Mouse (Mus musculus) C2C12 (cell line): Measurements from ENCODE around the gene Baz2b. TPM values are rescaled to one million over a fixed set of nuclear protein-coding genes. Genes with fewer than 3 reads are reported as not detected.

ENCODE experiments used
- H3K27me3 ChIP-seq: one replicate; pipeline ENCODE4 v1.6.1; 2011; ENCODE audit not compliant: control insufficient read depth, insufficient read depth, insufficient read length
- H3K36me3 ChIP-seq: one replicate; pipeline ENCODE4 v1.6.1; 2011; ENCODE audit not compliant: control insufficient read depth, insufficient read depth
- H3K4me3 ChIP-seq: one replicate; pipeline ENCODE4 v1.5.1; 2011; ENCODE audit warnings: mild to moderate bottlenecking, control low read depth; ENCODE audit not compliant: poor library complexity, insufficient read depth, severe bottlenecking
- H3K79me2 ChIP-seq: one replicate; pipeline ENCODE4 v1.6.1; 2011; ENCODE audit not compliant: control insufficient read depth, insufficient read depth
- H3K79me3 ChIP-seq: one replicate; pipeline ENCODE4 v1.6.1; 2011; ENCODE audit warnings: low read depth, control low read depth
- H3ac ChIP-seq: one replicate; pipeline ENCODE3; 2011; ENCODE audit warnings: low read depth; ENCODE audit not compliant: control insufficient read depth, insufficient read length
- CEBPB ChIP-seq: IDR thresholded peaks from one replicate; pipeline ENCODE4 v1.6.1; 2011; ENCODE audit warnings: low read depth, mild to moderate bottlenecking, control low read depth, moderate library complexity
- CTCF ChIP-seq: IDR thresholded peaks from one replicate; pipeline ENCODE4 v1.5.1; 2011; ENCODE audit not compliant: control insufficient read depth, insufficient read depth, insufficient read length
- FOSL1 ChIP-seq: IDR thresholded peaks from one replicate; pipeline ENCODE4 v1.8.0; 2011; ENCODE audit warnings: mild to moderate bottlenecking, low read length; ENCODE audit not compliant: poor library complexity, insufficient read depth, severe bottlenecking
- MAX ChIP-seq: IDR thresholded peaks from one replicate; pipeline ENCODE4 v1.6.1; 2011; ENCODE audit warnings: mild to moderate bottlenecking, control low read depth
- MYOD1 ChIP-seq: IDR thresholded peaks from one replicate; pipeline ENCODE4 v1.6.1; 2011; ENCODE audit warnings: low read depth; ENCODE audit not compliant: control insufficient read depth, insufficient read length
- MYOG ChIP-seq: IDR thresholded peaks from one replicate; pipeline ENCODE4 v1.6.1; 2011; ENCODE audit not compliant: control insufficient read depth, insufficient read length; ENCODE audit errors: extremely low read depth
- USF1 ChIP-seq: IDR thresholded peaks from one replicate; pipeline ENCODE4 v1.6.1; 2011; ENCODE audit warnings: low read depth, mild to moderate bottlenecking, control low read depth, moderate library complexity
- polyA plus RNA-seq: library from polyadenylated mRNA; unstranded; fragments of >200 nt; fragmentation: generic; extraction: Trizol; gene quantifications from one replicate; pipeline ENCODE4 v1.2.1, GENCODE M21; 2012; ENCODE audit warnings: missing spikeins

The Baz2b gene
- polyA plus RNA-seq, 1 experiment, result 9.4 TPM

DNA sequence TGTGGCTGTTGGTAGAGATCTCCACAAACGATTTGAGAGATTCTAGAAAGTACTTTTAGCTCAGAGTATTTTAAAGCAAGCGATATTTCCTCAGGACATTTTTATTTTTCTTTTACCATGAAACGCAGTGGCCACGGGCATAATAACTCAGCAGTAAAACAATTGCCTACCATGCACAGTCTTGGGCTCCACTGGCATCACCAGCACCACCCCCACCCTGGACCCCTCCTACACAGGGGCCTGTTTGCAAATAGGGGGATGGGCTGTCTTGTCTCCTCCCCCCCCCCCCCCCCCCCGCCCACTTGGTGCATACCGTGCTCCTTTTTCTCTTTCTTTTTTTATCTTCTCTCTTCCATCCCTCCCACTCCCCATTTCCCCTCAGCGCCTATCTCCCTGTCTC lies 311.5 kb downstream of the Baz2b start:
- TF ChIP-seq FOSL1 (no peak), CEBPB (no peak), MYOG (no peak), USF1 (no peak), CTCF (no peak), MYOD1 (no peak), MAX (no peak)
- Histone ChIP-seq H3ac (no peak overlapping the region), H3K36me3 (peaks cover 18% of the 10 kb centered on the region), H3K27me3 (no peaks in the 10 kb centered on the region), H3K79me3 (no peaks in the 10 kb centered on the region), H3K4me3 (no peak overlapping the region), H3K79me2 (no peaks in the 10 kb centered on the region)

DNA sequence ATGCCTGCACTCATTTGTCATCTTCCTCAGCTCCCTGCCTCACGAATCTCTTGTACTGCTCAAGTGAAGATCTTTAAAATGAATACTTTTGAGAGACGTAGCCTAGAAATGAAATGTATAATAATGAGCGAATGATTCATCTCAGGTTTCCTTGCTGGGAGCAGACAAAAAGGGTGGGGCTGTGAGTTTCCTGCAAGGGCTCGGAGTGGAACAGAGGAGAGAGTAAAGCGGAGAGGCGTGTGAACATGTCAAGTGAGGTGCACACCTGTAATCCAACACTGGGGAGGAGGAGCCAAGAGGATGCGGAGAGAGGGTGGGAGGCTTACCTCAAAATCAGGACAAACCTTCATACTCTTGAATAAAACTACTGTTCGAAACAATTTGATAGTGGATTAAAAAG lies 312.8 kb downstream of the Baz2b start:
- no peak overlapping the region for H3ac ChIP-seq
- H3K27me3 ChIP-seq, result no peaks in the 10 kb centered on the region
- H3K36me3 ChIP-seq, result peaks cover 13% of the 10 kb centered on the region
- H3K79me2 ChIP-seq, result no peaks in the 10 kb centered on the region
- no peaks in the 10 kb centered on the region for H3K79me3 ChIP-seq
- TF ChIP-seq USF1, result no peak
- no peak for TF ChIP-seq CEBPB
- no peak for TF ChIP-seq MAX
- TF ChIP-seq MYOG, result no peak
- TF ChIP-seq FOSL1, result no peak
- no peak for TF ChIP-seq CTCF
- no peak for TF ChIP-seq MYOD1
- no peak overlapping the region for H3K4me3 ChIP-seq

- Histone ChIP-seq H3K79me2 (no peaks in the 10 kb centered on the region), H3K36me3 (peaks cover 9% of the 10 kb centered on the region), H3K27me3 (no peaks in the 10 kb centered on the region), H3ac (no peak overlapping the region), H3K79me3 (no peaks in the 10 kb centered on the region), H3K4me3 (no peak overlapping the region)
- TF ChIP-seq CEBPB (no peak), USF1 (no peak)
Observed at GRCm38 (mm10) chr2:59896400-59896799, 313.2 kb downstream of the Baz2b start.

GRCm38 (mm10) chr2:59889699-59890098 lies 319.9 kb downstream of the Baz2b start:
- no peak overlapping the region for H3K4me3 ChIP-seq
- H3ac ChIP-seq, result no peak overlapping the region
- no peaks in the 10 kb centered on the region for H3K36me3 ChIP-seq
- H3K79me3 ChIP-seq, result no peaks in the 10 kb centered on the region
- TF ChIP-seq FOSL1 (no peak), MAX (no peak), CTCF (no peak)
- no peaks in the 10 kb centered on the region for H3K27me3 ChIP-seq
- no peaks in the 10 kb centered on the region for H3K79me2 ChIP-seq

GRCm38 (mm10) chr2:59882742-59883281 lies 326.8 kb downstream of the Baz2b start:
- H3K79me3 ChIP-seq, result no peaks in the 10 kb centered on the region
- H3ac ChIP-seq, result no peak overlapping the region
- H3K27me3 ChIP-seq, result no peaks in the 10 kb centered on the region
- peak overlapping the region; percentile 74 for H3K4me3 ChIP-seq
- peaks cover 3% of the 10 kb centered on the region for H3K79me2 ChIP-seq
- no peak for TF ChIP-seq MYOD1
- no peak for TF ChIP-seq FOSL1
- TF ChIP-seq MAX, result no peak
- TF ChIP-seq USF1, result no peak
- TF ChIP-seq CEBPB, result no peak
- TF ChIP-seq CTCF, result no peak
- TF ChIP-seq MYOG, result no peak
- H3K36me3 ChIP-seq, result no peaks in the 10 kb centered on the region

GRCm38 (mm10) chr2:59881831-59882741 lies 327.6 kb downstream of the Baz2b start, which contains the start of gene Wdsub1:
Gene Wdsub1 (minus strand): TSS chr2:59882591.
- no peaks in the 10 kb centered on the region for H3K27me3 ChIP-seq
- H3ac ChIP-seq, result peak within 1 kb of the TSS; percentile 84
- H3K36me3 ChIP-seq, result no peaks in the 10 kb centered on the region
- H3K4me3 ChIP-seq, result peak within 1 kb of the TSS; percentile 74
- no peaks in the 10 kb centered on the region for H3K79me3 ChIP-seq
- peak; percentile 12 for TF ChIP-seq CTCF
- TF ChIP-seq MAX, result peak; percentile 21
- TF ChIP-seq CEBPB, result no peak
- TF ChIP-seq USF1, result peak; percentile 87
- peaks cover 3% of the 10 kb centered on the region for H3K79me2 ChIP-seq
